Mouse (Mus musculus) lung, postnatal 10 days (tissue): Measurements from ENCODE around the gene Epo.

Experiments used
- DNase-seq: peaks from one replicate; pipeline ENCODE4 v3.0.0; 2021

The Epo gene

DNA sequence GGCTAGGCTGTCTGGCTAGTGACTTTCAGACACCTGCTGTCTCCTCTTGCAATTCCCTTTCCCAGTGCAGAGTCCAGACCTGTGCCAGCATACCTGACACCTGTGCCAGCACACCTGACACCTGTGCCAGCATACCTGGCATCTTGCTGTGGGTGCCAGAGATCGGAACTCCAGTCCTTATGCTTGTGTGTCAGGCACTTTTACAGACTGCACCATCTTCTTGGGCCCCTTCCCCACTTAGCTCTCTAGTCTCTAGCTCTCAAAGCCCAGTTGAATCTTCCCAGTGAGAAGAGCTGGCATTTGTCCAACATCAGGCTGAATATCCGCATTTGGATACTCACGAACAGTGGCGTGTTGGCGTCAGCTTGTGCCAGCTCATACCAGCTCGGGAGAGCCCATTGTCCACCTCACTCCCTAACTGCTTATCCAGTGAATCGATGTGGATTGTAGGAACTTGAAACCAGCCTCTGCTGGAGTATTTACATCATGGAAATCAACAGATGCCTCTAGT, 6.3 kb upstream of the Epo start:
- peak; percentile 54 for DNase-seq

DNA sequence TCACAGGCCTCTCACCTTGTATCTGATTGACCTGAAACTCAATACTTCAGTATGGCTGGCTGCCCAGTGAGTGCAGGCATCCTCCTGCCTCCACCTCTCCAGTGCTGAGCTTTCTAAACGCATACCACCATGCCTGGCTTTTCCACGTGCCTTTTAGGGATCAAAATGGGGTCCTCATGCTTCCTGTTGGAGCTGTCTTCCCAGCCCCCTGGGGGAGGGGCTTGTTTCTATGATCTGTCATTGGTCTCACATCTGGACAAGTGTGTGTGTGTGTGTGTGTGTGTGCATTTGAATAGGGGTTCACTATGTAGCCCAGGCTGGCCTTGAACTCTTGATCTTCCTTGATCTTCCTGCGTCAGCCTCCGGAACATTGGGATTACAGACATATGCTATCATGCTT, 4.4 kb upstream of the Epo start:
- no peak for DNase-seq

DNA sequence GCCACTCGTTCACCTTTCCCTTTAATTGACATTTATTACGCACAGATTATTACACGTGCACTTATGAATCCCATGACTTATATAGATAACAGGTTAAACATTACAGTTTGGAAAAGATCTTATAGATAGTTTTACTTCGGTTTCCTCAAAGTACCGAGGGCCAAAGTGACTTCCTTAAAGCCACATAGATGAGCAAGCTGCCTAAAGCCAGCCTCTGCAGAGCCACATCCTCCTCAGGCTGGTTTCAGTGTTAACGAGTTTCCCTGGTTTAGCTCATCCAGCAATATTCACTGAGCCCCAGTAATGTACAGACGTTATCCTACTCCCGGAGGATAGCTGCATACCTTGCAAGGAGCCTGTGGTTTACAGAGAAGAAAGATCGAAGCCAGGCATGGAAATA, 2.3 kb upstream of the Epo start:
- no peak for DNase-seq

DNA sequence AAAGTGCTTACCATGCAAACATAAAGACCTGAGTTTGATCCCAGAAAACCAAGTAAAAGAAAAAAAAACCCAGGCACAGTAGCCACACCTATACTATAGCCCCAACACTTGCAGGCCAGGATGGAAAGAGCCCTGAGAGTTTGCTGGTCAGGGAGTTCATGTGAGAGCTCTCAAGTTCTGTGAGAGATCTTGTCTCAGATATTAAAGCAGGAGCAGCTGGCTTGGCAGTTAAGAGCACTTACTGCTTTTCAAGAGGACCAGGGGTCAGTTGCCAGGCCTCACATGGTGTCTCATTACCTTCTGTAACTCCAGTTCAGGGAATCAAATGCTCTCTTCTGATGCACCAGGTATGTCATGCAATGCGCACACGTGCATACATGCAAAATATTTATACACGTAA, 1.7 kb upstream of the Epo start:
- DNase-seq: peak; percentile 20

DNA sequence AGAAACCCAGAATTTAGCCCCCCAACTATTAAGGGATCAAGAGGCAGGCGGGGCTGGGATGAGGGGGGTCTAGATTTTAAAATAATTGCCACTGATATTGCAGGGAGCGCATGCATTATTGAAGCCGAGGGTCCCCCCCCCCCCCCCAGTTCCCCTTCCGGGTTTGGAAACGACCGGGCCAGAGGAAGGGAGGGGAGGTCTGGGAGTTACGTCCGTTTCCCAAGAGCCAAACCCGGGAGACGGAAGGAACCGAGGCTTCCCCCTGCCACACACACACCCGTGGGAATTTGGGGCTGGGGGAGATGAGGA, 280 bp downstream of the Epo start:
- DNase-seq: no peak

DNA sequence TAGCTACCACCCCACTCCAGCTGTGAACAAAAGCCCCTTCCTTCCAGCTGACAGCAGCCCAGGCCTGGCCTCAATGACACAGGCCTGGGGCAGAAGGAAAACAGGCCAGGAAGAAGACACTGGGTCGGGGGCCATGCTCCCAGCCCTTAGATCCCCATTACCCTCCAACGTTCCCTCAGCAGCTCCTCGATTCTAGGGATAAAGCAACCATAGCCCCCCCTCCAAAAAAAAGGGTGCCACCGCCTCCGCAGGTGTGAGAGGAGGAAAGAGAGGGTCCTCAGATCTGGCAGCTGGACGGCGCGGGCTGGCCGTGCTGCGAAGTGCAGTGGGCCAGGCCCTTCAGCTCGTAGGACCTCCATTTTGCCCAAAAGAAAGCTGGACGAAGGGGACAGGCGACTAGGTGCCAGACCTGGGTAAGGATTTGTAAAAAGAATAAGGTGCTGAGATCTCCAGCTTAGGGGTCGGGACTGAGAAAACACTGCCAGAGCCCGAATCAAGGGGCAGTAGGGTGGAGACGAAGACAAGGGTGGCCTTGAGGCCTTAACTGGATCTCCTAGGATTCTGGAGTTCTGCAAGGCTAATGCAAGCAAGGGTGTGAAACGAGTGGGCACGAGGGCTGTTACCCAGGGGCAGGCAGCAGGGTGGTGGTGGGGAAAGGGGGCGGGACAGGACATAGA, 773 bp downstream of the Epo start:
- peak; percentile 39 for DNase-seq

DNA sequence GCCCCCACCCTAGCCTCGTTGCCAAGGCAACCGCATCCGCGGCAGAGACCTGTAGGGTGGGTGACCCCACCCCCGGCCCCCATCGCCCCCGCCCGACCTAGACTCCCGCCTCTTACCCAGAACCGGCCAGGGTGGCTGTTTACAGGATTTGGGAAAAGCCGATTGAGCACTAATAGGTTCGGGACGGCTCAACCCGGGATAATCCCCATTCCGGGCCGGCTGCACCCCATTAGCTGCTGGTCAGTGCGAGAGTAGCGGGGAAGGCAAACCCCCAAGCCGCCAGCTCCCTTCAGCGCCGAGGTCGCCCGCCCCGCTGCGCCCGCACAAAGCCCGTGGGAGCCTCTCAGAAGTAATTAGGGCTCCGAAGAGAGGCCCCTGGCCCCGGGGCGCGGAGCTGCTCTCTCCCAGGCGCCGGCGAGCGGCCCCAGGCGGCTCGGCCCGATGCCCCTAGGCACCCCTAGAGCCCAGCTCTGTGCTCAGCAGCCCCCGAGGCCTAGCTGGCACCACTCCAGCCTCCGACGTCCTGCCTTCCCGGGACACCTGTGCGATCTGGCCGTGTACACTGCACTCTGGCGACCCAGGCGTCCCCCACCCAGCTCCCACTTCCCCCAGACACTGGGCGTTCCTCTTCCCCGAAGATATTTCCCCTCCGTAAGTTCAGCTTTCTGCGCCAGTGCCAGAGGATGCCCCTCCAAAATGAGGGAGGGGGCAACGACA, 1.5 kb downstream of the Epo start:
- DNase-seq: peak; percentile 75

DNA sequence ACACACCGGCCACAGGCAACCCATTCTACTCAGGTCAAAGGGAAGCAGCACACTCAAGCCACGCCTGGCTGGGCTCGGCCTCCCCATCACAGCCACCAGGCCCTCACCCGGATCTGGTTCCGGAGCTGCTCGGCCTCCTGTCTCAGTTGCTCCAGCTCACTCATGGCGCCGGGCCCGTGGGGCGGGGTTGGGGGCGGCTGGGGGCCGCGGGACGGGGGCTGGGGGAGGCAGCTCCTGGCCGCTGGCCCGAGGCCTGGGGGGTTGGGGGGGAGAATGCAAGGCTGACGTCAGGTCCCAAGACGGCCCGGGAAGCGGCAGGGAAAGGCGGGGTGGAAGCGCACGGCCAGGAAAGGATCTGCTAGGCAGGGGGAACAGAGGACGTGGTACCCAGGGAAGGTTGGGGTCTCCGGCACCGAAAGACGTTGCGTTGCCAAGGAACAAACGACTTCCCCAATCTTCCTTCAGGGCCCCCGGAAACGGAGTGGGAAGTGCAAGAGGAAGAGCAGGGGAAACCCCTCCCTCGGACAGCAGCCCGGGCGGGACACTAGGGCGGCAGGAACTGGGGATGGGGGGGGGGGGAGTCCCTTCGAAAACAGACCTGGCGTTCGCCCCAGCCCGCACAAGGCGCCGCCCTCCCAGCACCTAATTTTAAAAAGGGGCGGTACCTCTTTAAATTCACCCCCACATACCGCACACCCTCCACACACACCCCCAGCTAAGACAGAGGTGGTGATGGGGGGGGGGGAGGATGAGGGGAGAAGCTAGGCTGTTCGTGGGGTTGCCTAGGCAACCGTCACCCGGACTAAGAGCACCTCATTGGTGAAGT, 2.2 kb downstream of the Epo start:
- DNase-seq: peak; percentile 87

DNA sequence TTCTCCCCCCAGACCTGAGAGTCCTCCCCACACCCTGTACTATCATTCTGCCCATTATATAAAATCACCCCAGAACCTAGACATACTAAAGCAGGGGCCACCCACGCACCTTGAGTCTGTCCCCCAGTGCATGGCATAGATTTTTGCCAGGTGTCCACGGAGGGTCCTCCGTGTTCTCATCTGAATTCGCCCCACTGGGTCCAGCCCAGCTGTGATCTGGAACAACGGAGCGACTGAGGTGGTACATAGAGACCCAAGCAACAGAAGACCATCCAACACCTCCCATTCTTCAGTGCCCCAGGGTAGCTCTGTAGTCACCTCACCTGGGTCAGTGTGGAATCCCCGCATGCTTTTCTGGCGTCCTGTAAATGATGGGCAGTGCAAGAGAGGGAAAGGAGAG, 3.0 kb downstream of the Epo start:
- peak; percentile 9 for DNase-seq

DNA sequence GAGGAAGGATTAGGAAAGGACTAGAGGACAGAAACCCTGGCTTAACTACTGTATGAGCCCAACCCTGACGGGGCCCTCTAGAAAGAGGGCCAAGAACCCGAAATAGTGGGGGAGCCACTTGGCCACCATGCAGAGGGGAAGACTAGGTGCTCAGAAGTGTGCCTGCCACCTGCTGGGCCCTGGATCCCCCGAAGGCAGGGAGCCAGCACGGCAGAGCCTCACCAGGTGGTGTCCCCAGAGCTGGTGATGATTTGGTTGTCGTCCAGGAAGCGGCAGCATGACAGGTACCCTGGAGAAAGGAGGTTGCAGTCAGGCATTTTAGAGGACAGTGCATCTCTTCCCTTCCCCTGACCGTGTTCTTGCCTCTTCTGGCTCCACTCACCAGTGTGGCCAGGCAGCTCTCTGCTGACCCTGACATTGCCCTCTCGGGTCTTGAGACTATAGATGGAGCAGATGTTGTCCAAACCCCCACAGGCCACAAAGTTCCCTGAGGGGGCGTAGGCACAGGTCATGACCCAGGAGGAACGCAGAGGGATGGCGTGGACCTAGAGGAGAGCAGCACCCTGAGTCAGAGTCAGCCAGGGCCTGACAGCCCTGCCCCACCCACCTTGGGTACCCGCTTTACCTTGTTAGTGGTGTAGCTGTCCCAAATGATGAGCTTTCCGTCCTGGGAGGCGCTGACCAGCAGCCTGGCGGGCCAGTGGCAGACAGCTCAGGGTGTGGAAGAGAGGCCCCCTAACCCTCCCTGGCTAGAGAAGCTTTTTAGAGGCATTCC, 3.6 kb downstream of the Epo start:
- DNase-seq: peak; percentile 12

DNA sequence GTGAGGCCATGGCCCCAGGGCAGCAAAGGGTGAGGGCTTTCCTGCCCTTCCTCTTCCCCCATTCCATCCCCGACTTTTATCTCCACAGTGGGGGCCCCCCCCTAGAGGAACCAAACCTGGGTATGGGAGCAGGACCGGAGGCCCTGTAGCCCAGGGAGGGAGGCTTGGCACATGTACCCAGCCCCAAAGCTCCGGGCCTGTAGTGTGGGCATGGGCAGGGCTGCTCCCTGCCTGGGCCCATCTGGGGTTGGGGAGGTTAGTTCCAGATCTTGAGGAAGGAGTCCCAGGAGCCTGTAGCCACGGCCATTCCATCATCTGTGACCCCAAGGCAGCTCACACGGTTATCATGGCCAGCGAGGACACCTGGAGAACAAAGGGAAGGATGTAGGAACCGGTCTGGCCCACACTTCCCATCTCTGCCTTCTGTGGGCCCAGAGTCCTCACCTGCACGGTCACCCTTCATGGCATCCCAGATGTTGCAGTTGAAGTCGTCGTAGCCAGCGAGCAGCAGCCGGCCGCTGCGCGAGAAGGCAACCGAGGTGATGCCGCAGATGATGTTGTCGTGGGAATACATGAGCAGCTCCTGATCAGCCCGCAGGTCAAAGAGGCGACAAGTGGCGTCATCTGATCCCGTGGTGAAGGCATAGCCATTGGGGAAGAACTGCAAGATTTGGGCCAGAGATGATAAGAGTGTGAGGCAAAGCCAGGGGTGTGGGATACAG, 4.6 kb downstream of the Epo start:
- peak; percentile 10 for DNase-seq

DNA sequence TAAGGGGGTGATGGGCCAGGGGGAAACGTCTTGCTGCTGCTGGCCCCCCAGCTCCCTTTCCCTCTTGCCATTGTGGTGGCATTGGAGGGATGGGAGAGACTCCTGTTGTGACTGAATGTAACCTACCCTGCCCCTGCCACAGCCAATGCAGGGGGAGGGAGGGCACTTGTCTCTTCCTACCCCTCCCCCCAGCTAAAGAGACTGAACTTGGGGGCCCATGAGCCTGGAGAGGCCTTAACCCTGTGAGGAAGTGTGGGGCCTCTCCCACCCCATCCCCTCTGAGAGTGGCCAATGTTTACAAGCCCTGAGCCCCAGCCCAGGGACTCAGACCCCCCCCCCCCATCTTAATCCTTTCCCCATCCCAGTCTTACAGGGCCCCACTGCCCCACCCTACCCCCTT, 5.6 kb downstream of the Epo start:
- DNase-seq: peak; percentile 2

DNA sequence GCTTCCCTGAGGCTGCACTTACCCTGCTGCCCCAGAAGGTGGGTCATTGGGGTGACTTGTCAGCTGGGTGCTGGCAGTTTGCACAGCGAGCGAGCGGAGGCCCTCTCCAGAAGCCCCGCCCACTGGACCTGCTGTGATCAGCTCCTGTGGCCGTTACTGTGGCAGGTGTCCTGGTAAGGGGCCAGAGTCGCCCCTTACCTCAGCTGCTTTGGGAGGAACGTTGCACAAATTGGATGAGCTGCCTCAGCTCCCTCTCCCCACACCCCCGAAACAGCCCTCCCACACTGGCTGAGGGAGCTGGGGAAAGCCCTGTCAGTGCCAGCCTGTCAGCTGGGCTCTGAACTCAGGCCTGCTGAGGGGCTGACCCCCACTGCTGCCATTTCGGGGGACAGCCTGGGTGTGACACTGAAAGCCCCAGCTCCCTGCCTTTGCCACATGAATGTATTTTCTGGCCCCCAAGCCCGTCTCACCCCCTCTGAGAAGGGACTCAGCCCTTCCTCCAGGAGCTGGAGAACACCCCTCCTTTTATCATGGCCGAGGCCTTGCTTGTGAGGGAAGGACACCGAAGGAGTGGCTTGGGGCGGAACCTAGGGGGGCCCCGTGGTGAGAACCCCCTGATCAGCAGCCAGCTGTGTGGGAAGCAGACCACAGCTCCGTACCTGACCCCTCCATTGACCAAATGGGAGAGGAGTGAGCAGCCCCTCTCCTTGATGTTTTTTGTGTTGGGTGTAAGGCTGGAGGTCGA, 6.7 kb downstream of the Epo start:
- DNase-seq: peak; percentile 69

DNA sequence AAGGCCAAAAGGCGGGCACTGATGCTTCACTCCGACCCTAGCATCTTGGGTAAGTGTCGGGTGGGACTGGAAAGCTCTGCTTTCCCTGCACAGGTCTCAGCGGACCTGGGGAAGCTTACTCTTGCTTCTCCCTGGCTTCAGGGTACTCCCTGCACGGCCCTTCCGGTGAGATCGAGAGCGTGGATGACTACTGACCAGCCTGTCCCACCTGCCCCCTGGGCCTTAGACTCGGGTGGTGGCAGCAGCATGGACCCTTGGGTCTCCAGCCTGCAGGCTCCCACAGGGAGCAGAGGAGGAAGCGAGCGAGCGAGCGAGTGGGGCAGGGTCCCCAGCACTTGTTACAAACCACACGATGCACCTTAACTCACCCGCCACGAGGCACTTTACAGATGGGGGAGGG, 7.5 kb downstream of the Epo start:
- DNase-seq: peak; percentile 3

DNA sequence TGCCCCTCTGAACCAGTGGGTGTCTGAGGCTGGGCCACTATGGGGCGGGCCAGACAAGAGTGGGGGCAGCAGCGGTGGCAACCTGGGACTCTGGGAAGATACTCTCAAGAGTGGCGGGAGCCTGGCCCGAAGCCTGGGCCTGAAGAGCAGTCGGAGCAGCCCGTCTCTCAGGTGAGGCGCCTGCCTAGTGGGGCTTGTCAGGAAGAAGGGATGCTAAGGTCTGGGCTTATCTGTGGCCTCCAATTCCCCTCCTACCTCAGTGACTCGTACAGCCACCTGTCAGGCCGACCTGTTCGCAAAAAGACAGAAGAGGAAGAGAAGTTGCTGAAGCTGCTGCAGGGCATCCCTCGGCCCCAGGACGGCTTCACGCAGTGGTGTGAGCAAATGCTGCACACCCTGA, 8.4 kb downstream of the Epo start:
- no peak for DNase-seq

DNA sequence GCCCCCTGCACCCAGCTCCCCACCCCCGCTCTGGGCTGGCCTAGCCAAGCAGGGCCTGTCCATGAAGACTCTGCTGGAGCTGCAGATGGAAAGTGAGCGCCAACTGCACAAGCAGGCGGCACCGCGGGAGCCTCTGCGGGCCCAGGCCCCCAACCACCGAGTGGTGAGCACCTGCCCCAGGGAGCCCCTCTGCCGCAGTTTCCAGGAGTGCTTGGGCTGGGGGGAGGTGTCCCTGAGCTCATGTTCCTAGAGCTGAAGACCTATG, 8.9 kb downstream of the Epo start:
- no peak for DNase-seq

DNA sequence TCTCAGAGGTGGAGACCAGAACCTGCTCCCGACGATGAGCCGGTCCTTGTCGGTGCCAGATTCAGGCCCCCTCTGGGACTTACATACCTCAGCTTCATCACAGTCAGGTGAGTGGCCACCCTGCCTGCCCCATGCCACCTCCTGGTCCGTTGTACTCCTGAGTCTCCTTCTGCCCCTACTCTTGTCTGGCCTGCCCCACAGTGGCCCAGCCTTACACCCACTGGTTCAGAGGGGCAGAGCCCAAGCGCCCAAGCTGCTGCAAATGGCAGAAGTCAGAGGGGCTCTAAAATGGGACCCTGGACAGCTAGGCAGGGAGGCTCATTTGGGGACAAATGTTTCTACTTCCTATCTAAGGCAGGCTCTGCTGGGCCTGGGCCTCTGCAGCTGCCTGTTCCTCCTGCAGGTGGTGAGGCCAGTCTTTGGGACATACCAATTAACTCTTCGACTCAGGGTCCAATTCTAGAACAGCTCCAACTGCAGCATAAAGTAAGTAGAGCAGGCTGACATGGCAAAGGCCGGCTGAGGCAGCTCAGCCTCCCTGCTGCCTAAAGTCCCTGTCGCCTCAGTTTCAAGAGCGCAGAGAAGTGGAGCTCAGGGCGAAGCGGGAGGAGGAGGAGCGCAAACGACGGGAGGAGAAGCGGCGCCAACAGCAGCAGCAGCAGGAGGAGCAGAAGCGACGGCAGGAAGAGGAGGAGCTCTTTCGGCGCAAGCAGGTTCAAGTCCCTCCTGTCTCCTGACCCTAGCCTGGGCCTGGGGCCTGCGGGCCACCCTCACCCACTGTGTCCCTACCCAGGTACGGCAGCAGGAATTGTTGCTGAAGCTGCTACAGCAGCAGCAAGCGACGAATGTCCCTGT, 9.4 kb downstream of the Epo start:
- DNase-seq: no peak

DNA sequence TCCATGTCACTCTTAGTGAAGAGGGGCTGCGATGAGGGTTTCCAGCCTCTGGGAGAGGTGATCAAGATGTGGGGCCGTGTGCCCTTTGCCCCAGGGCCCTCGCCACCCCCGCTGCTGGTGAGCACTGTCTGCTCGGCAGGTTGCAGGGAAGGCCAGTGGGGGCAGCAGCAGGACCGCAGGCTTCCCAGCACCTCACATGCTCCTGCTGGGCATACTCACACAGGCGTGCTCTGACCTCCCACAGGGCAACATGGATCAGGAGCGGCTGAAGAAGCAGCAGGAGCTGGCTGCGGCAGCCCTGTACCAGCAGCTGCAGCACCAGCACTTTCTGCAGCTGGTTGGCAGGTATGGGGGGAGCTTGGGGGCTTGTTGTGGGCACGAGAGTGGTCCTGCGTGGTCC, 10.3 kb downstream of the Epo start:
- DNase-seq: no peak

DNA sequence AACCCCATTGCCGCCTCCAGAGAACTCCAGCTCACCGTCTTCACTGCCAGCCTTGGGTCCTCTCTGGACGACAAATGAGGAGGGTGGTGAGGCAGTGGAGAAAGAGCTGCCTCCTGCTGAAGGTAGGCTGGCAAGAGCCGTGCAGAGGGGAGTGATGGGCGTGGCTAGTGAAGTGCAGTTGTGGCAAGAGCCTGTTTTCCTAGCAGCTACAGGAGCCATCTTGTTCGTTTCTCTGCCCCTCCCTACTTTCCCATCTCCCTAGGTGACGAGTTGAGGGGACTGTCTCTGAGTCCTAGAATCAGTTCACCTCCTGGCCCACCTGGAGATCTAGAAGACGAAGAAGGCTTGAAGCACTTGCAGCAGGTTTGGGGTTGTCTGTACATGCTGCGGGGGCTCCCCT, 11.2 kb downstream of the Epo start:
- DNase-seq: peak; percentile 37

DNA sequence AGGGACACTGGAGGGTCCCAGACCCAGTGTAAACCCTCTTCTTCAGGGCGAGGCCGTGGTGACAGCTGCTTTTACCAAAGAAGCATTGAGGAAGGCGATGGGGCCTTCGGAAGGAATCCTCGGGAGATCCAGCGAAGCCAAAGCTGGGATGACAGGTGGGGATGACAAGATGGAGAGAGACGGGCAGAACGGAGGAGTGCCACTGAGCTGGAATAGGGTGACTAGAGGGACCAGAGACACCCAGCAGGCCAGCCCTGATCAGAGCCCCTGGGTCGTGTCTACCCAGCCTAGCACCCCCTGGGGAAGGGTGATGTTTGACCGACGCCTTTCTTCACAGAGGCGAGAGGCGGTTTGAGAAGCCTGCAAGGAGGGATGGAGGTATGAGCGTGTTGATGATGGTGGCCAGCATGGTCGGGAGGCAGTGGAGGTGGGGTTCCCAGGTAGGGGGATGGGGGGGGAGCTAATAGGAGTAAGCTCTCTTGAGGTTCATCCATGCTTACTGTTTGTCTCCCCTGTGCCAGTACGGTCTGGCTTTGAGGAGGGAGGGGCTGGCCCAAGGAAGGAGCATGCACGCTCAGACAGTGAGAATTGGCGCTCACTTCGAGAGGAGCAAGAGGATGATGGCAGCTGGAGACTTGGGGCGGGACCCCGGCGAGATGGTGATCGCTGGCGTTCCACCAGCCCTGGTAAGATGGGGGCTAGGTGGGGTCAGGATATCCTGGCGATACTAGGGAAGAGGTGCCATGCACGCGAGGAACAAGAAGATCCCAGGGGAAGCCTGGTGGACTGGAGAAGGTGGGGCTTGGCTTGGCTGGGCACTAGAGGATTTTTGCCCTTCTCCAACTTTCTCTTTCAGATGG, 13.1 kb downstream of the Epo start:
- DNase-seq: peak; percentile 1
